Mouse (Mus musculus) limb, embryonic 11.5 days (tissue): ENCODE measurements at regions not wholly inside any gene's neighbourhood (a gene's known extent, or its start where the extent isn't known, plus 50 kb on each side); places are given as distances from the start of the nearest gene placed in this dataset.

Experiments
- ATAC-seq: fragments of 200-750 bp; cut with Nextera tagmentation; 2 replicates; pipeline ENCODE4 v1.8.0; 2017; ENCODE audit warnings: low read depth; ENCODE audit not compliant: insufficient number of reproducible peaks, low FRiP score, low TSS enrichment
- DNase-seq: peaks from one replicate; pipeline ENCODE4 v3.0.0-alpha.2; 2015; ENCODE audit warnings: low spot score
- H3K27ac ChIP-seq: fragments of 300-500 bp; sonication (generic); replicated peaks from 2 replicates; pipeline ENCODE4 v1.5.1; 2014; ENCODE audit warnings: low read depth, mild to moderate bottlenecking, low read length
- H3K27me3 ChIP-seq: fragments of 300-500 bp; sonication (generic); 2 replicates; pipeline ENCODE4 v1.6.1; 2014; ENCODE audit warnings: mild to moderate bottlenecking, low read length, mixed read lengths; ENCODE audit not compliant: control insufficient read depth, insufficient read depth
- H3K36me3 ChIP-seq: fragments of 300-500 bp; sonication (generic); 2 replicates; pipeline ENCODE4 v1.6.1; 2014; ENCODE audit warnings: mild to moderate bottlenecking, low read length, moderate library complexity, mixed read lengths; ENCODE audit not compliant: control insufficient read depth, insufficient read depth
- H3K4me1 ChIP-seq: fragments of 300-500 bp; sonication (generic); 2 replicates; pipeline ENCODE4 v1.6.1; 2014; ENCODE audit warnings: low read length, mixed read lengths; ENCODE audit not compliant: control insufficient read depth, insufficient read depth
- H3K4me2 ChIP-seq: fragments of 300-500 bp; sonication (generic); 2 replicates; pipeline ENCODE4 v1.6.1; 2014; ENCODE audit warnings: low read depth, mild to moderate bottlenecking, moderate library complexity; ENCODE audit not compliant: severe bottlenecking
- H3K4me3 ChIP-seq: fragments of 300-500 bp; sonication (generic); 2 replicates; pipeline ENCODE4 v1.5.1; 2014; ENCODE audit warnings: low read depth, low read length
- H3K9ac ChIP-seq: fragments of 300-500 bp; sonication (generic); 2 replicates; pipeline ENCODE4 v1.6.1; 2014; ENCODE audit warnings: mild to moderate bottlenecking, low read length
- H3K9me3 ChIP-seq: fragments of 300-500 bp; sonication (generic); 2 replicates; pipeline ENCODE4 v1.6.1; 2016; ENCODE audit warnings: low read length; ENCODE audit not compliant: control insufficient read depth
- WGBS: fragments of 180-500 bp; shearing (Covaris S2); extraction: QIAGEN DNeasy Blood & Tissue Kit; methylation state at CpG from one replicate; pipeline ENCODE4 v1.1.7; 2014; 5-methylcytosine and 5-hydroxymethylcytosine counted together

- H3K9me3 ChIP-seq = no peaks in the 10 kb centered on the region
- no peaks in the 10 kb centered on the region for H3K36me3 ChIP-seq
- H3K27ac ChIP-seq = no peak overlapping the region
- DNase-seq (no peak), ATAC-seq (no peak)
- WGBS = 81% methylated on average over 5 of the region's 5 CpGs
- peaks cover 6% of the 10 kb centered on the region; the same call in 1 of the 2 replicates for H3K4me1 ChIP-seq
- H3K4me2 ChIP-seq = no peak overlapping the region
- no peak overlapping the region for H3K4me3 ChIP-seq
- no peaks in the 10 kb centered on the region for H3K27me3 ChIP-seq
- no peak overlapping the region for H3K9ac ChIP-seq
Observed at GRCm38 (mm10) chr12:17063920-17064319, 52.4 kb upstream of the 2410004P03Rik start.
